Mouse (Mus musculus) mouse embryonic stem cell (cell line): ENCODE data around the gene Fosl1.

Experiments
- in situ Hi-C, 2 experiments: fragments of 300-500 bp; cut with MboI; formaldehyde crosslinking; loops; 1 replicate in 1 of 2; 3 replicates in 1 of 2; pipeline ENCODE4 v1.14.3; 2019 to 2020; ENCODE audit warnings: low sequenced_read_pairs in 2 of 2, low pct_unique_long_range_greater_than_20kb in 1 of 2, mixed read lengths in 1 of 2; ENCODE audit not compliant: unreplicated experiment in 1 of 2

The Fosl1 gene

GRCm38 (mm10) chr19:5423561-5423960 lies 23.8 kb upstream of the Fosl1 start:
- in situ Hi-C loops, result no loop called here

GRCm38 (mm10) chr19:5424092-5424781 lies 23.1 kb upstream of the Fosl1 start:
- in situ Hi-C loops, result no loop called here

GRCm38 (mm10) chr19:5424782-5425741 lies 22.3 kb upstream of the Fosl1 start, which contains the start of the genes Drap1 and AI837181:
TSS of gene Drap1 (minus strand) at chr19:5424979.
TSS of gene AI837181 (plus strand) at chr19:5425144.
- in situ Hi-C loops, result no loop called here

- in situ Hi-C loops, result no loop called here
These were observed 21.3 kb upstream of the Fosl1 start for GRCm38 (mm10) chr19:5425906-5426565.

- in situ Hi-C loops, result no loop called here
These were observed 20.6 kb upstream of the Fosl1 start for GRCm38 (mm10) chr19:5426640-5427290.

GRCm38 (mm10) chr19:5428083-5428482 lies 19.3 kb upstream of the Fosl1 start:
- in situ Hi-C loops, result no loop called here

GRCm38 (mm10) chr19:5429219-5429618 lies 18.1 kb upstream of the Fosl1 start:
- in situ Hi-C loops, result no loop called here

GRCm38 (mm10) chr19:5429806-5430205 lies 17.5 kb upstream of the Fosl1 start:
- in situ Hi-C loops, result no loop called here

- in situ Hi-C loops, result no loop called here
These were observed 16.9 kb upstream of the Fosl1 start for GRCm38 (mm10) chr19:5430408-5430807.

- in situ Hi-C loops, result no loop called here
These were observed 15.4 kb upstream of the Fosl1 start for GRCm38 (mm10) chr19:5431911-5432464.

GRCm38 (mm10) chr19:5432992-5433852 lies 14.1 kb upstream of the Fosl1 start:
- in situ Hi-C loops, result no loop called here

- in situ Hi-C loops, result no loop called here
These were observed 13.4 kb upstream of the Fosl1 start for GRCm38 (mm10) chr19:5433951-5434350.

GRCm38 (mm10) chr19:5444371-5444908 lies 2.9 kb upstream of the Fosl1 start:
- in situ Hi-C loops, result no loop called here

GRCm38 (mm10) chr19:5444954-5445353 lies 2.4 kb upstream of the Fosl1 start:
- in situ Hi-C loops, result no loop called here

- in situ Hi-C loops, result no loop called here
These were observed 1.6 kb upstream of the Fosl1 start for GRCm38 (mm10) chr19:5445747-5446146.

GRCm38 (mm10) chr19:5448354-5449150 lies 1.2 kb downstream of the Fosl1 start:
- in situ Hi-C loops, result no loop called here
